Mouse (Mus musculus): ENCODE measurements around the gene Krtap10-4.
"Not testable (repeated sequence)": the region's sequence is repeated elsewhere in the genome, so short reads cannot be mapped to it uniquely, and the experiment has no call there.

The Krtap10-4 gene

GRCm38 (mm10) chr10:77826951-77827350, at the start of gene Krtap10-4:
Krtap10-4 (minus strand) TSS chr10:77827095.
- DNase-seq (ENCODE audit: low spot score): no peak

GRCm38 (mm10) chr10:77869651-77870050, 42.8 kb upstream of the Krtap10-4 start:
- DNase-seq (ENCODE audit: low spot score): no peak

GRCm38 (mm10) chr10:77867546-77867945, 40.7 kb upstream of the Krtap10-4 start:
- DNase-seq (ENCODE audit: low spot score): no peak

GRCm38 (mm10) chr10:77864762-77865143, 37.9 kb upstream of the Krtap10-4 start:
- DNase-seq (ENCODE audit: low spot score): no peak

- peak; percentile 67 for DNase-seq (ENCODE audit: low spot score)
These were observed 37.3 kb upstream of the Krtap10-4 start for GRCm38 (mm10) chr10:77864067-77864761.

- no peak for DNase-seq (ENCODE audit: low spot score)
These were observed 34.8 kb upstream of the Krtap10-4 start, which contains the start of gene Gm3285 for GRCm38 (mm10) chr10:77861675-77862074. Gm3285 (plus strand) TSS chr10:77861975.

- no peak for DNase-seq (ENCODE audit: low spot score)
These were observed 25.7 kb upstream of the Krtap10-4 start, which contains the start of gene Gm10318 for GRCm38 (mm10) chr10:77852559-77852958. Gm10318 (plus strand) TSS chr10:77852859.

GRCm38 (mm10) chr10:77847538-77847937, 20.6 kb upstream of the Krtap10-4 start:
- DNase-seq (ENCODE audit: low spot score): no peak

- no peak for DNase-seq (ENCODE audit: low spot score)
These were observed 20.1 kb upstream of the Krtap10-4 start for GRCm38 (mm10) chr10:77846961-77847360.

- DNase-seq (ENCODE audit: low spot score): no peak
These were observed 19.6 kb upstream of the Krtap10-4 start, which contains the start of gene Gm36176 for GRCm38 (mm10) chr10:77846503-77846902. Gm36176 (plus strand) TSS chr10:77846803.

- DNase-seq (ENCODE audit: low spot score): no peak
These were observed 12.1 kb upstream of the Krtap10-4 start for GRCm38 (mm10) chr10:77839006-77839405.

GRCm38 (mm10) chr10:77835647-77836046, 8.8 kb upstream of the Krtap10-4 start, which contains the start of gene Krtap10-10:
Krtap10-10 (plus strand) TSS chr10:77835947.
- no peak for DNase-seq (ENCODE audit: low spot score)

- no peak for DNase-seq (ENCODE audit: low spot score)
These were observed 7.7 kb downstream of the Krtap10-4 start for GRCm38 (mm10) chr10:77819203-77819602.

- peak; percentile 3 for DNase-seq (ENCODE audit: low spot score)
These were observed 8.4 kb downstream of the Krtap10-4 start for GRCm38 (mm10) chr10:77818523-77818922.

- peak; percentile 54 for DNase-seq (ENCODE audit: low spot score)
These were observed 11.4 kb downstream of the Krtap10-4 start for GRCm38 (mm10) chr10:77815514-77815913.

GRCm38 (mm10) chr10:77814382-77814781, 12.5 kb downstream of the Krtap10-4 start, which contains the start of gene Gm2696:
Gm2696 (plus strand) TSS chr10:77814682.
- no peak for DNase-seq (ENCODE audit: low spot score)

- DNase-seq (ENCODE audit: low spot score): no peak
These were observed 15.2 kb downstream of the Krtap10-4 start, which contains the start of gene Gm9507 for GRCm38 (mm10) chr10:77811743-77812142. Gm9507 (minus strand) TSS chr10:77811843.

- DNase-seq (ENCODE audit: low spot score): no peak
These were observed 22.8 kb downstream of the Krtap10-4 start for GRCm38 (mm10) chr10:77804095-77804494.

- DNase-seq (ENCODE audit: low spot score): no peak
These were observed 27.9 kb downstream of the Krtap10-4 start, which contains the start of gene Gm19668 for GRCm38 (mm10) chr10:77798921-77799508. Gm19668 (minus strand) TSS chr10:77799133.

GRCm38 (mm10) chr10:77798164-77798920, 28.6 kb downstream of the Krtap10-4 start:
- DNase-seq (ENCODE audit: low spot score): not testable (repeated sequence)

GRCm38 (mm10) chr10:77797677-77798076, 29.2 kb downstream of the Krtap10-4 start:
- DNase-seq (ENCODE audit: low spot score): no peak

- DNase-seq (ENCODE audit: low spot score): no peak
These were observed 31.9 kb downstream of the Krtap10-4 start, which contains the start of gene Gm9639 for GRCm38 (mm10) chr10:77794976-77795375. Gm9639 (minus strand) TSS chr10:77795076.
